Mouse (Mus musculus): ENCODE measurements around the gene Meiob.

Gene Meiob

DNA sequence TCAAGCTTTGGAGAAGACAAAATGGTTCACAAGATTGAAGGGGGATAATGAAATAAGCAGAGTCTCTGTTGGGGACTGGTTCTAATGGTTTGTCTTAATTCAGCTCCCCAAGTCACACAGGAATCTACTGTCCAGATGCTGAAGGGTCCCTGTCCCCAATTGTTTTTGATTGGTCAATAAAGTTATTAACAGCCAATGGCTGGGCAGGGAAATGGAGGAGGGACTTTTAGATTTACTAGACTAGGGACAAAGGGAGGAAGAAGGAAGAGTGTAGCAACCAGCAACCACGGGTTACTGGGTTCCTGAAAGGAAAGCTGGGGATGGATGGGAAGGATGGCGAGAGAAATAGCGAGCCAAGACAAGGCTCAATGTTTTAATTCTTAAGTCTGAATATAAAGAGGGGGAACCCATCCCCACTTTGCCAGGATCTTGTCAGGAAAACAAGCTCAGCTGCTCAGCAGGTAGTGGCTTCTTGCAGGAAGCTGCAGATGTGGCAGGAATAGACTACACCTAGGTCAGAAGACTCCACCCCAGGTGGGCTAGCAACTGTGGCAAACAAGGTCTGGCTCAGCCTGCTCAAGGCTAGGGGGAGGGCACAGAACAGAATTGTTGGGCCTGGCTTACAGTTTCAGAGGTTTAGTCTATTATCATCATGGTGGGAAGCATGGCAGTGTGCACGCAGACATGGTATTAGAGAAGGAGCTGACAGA lies 69.8 kb downstream of the Meiob start:
- DNase-seq (ENCODE audit: low spot score in 2 of 2), result no peak

- no peak for DNase-seq (ENCODE audit: low spot score in 2 of 2)
These were observed 70.3 kb downstream of the Meiob start for GRCm38 (mm10) chr17:24874405-24874745.

DNA sequence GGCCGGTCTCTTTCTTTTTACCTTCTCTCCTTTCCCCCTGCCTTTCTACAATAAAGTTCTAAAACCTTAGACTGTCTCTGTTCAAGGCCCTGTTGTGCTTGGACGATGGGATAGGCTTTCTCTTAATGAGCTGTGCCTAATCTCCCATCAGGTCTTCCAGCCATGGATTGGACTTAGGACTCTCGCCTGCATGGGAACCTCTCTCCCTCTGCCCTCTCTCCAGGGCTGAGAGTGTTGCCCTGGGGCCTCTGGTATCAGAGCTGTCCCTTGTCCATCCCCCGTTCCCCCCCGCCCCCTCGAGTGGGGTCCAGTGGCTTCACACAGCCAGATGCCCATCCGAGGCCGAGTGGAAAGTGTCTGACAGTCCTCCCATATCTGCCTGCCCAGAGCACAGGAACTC lies 70.9 kb downstream of the Meiob start:
- no peak for DNase-seq (ENCODE audit: low spot score in 2 of 2)

DNA sequence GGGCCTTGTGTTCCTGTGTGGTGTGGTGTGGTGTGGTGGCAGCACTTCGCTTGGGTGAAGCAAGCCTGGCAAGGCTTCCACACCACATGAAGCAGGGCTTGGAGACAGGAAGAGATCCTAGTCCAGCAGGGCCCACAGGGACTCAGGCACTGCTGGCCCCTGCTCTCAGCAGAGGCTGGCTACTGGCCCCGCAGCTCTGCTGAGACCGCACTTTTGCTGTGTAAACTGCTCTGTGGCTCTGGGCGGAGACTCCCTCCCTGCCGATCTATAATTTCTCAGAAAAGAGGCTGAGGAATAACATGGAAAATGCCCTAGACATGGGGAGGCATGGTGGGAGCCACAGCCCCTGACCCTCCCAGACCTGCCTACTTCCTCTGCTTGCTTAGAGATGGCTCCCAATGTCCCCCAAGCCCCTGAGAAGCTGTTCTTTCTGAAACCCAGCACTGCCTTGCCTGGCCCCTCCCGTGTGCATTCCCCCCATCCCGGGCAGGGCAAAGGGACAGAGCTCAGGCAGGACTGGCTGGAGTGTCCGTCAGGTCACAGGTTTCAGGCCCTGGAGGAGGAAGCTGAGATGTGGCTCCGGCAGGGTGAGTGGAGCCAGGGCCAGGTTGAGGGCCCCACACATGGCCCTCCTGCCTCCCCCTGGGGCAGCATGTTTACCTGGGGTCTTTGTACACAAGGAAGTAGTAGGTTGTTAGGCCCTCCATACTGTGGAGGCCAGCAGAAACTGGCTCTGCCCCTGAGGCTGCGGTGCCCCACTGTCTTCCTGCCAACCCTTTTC lies 73.4 kb downstream of the Meiob start:
- DNase-seq (ENCODE audit: low spot score in 2 of 2), result no peak

GRCm38 (mm10) chr17:24878117-24878397 lies 74.0 kb downstream of the Meiob start:
- no peak for DNase-seq (ENCODE audit: low spot score in 2 of 2)

- DNase-seq (ENCODE audit: low spot score in 2 of 2), result no peak
These were observed 74.4 kb downstream of the Meiob start for GRCm38 (mm10) chr17:24878531-24878930.

- no peak for DNase-seq (ENCODE audit: low spot score in 2 of 2)
These were observed 77.8 kb downstream of the Meiob start for GRCm38 (mm10) chr17:24881738-24882440.

DNA sequence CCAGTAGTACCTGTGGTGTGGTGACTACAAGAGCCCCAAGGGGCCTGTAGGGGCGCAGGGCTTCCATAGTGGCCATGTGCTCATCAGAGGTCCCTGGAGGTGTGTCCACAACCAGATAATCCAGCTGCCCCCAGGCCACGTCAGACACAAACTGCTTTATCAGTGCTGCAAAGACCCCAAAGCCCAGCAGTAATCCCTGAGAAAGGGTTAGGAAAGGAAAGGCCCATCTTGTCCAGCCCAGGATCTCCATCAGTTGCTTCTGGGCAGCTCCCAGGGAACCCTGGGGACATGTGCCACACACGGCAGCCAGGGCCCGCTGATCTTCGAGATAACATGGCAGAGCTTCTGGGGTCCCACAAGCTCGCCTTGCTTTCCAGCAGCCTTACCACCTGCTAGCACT lies 80.3 kb downstream of the Meiob start:
- no peak for DNase-seq (ENCODE audit: low spot score in 2 of 2)

DNA sequence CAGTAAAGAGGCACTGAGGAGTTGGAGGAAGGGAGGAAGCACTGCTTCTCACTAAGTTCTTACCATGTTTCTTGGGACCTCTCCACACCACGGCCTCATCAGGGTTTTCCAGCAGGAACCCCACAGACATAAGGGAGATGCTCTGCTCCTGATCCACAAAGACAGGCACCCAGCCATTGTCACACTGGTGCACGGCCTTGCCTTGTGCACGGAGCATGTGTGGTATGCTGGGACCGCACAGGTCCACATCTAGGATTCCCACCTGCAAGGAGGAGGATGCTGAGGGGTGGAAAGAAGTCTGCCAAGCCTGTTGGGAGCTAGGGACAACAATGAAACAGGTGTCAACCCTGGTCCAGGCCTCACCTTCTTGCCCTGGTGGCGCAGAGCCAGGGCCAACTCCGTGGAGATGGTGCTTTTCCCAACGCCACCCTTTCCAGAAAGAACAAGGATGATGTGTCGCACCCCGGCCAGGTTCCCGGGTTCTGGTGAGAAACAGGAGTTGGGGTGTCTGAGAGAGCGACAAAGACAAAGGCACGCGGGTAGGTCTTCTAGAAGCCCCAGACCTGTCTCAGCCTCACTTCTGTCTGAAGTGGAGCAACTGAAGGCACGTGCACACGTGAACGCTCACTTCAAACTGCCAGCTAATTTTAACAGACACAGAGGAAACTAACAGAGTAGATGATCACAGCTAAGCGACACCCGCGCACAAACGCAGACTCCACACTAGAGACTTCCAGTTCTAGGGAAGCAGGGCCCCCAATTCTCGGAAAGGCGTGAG lies 81.5 kb downstream of the Meiob start:
- no peak for DNase-seq (ENCODE audit: low spot score in 2 of 2)

GRCm38 (mm10) chr17:24886134-24886931 lies 82.2 kb downstream of the Meiob start, which contains the start of the genes Nubp2 and Spsb3:
Nubp2 (minus strand) TSS chr17:24886349.
Spsb3 (plus strand) TSS chr17:24886643.
- peak; percentile 83 to 98 for DNase-seq (ENCODE audit: low spot score in 2 of 2)

DNA sequence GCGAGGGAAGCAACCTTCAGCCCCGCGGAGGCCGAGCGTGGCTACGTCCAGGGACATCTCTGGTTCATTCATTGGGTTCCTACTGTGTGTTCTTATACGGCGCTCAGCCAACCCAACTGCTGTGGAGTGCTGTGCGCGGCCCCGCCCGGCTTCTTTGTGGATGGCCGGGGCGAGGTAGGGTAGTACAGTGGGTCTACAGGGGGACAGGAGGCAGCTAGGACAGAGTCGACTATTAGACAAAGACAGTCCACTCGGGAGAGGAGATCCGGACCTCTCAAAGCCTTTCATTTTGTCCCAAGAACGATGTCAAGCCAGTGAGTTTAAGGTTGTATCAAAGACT lies 82.8 kb downstream of the Meiob start:
- no peak for DNase-seq (ENCODE audit: low spot score in 2 of 2)

DNA sequence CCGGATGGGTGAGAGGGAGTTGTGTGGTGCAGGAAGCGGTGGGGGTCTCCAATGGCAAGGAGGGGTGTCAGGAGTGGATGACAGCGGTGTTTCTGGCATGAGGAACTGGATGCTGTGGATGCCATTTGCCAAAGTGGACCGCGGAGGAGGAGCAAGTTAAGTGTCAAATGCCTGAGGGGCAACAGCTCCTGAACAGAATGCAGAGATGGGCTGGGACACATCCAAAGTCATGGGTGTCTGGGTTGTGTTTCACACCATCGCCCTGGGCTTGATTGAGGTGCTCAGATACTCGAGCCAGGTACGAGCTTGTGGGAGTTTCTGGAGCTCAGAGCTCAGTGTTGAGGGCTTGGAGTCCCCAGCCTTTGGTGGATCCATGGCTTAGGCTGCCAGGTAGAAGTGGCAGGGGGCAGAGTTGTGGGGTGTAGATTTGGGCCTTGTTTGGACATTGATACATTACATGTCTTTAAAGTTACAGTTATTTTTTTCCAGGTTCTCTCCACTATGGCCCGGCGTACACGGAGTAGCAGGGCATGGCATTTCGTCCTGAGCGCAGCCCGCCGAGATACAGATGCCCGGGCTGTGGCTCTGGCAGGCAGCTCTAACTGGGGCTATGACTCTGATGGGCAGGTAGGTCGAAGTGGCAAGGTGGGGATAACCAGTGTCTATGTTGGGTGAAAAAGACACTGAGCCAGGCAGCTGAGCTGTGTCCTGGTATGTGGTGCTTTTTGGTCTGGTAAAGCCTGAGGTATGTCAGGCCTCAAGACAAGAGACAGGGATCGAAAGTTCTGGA lies 83.4 kb downstream of the Meiob start:
- DNase-seq (ENCODE audit: low spot score in 2 of 2), result no peak

DNA sequence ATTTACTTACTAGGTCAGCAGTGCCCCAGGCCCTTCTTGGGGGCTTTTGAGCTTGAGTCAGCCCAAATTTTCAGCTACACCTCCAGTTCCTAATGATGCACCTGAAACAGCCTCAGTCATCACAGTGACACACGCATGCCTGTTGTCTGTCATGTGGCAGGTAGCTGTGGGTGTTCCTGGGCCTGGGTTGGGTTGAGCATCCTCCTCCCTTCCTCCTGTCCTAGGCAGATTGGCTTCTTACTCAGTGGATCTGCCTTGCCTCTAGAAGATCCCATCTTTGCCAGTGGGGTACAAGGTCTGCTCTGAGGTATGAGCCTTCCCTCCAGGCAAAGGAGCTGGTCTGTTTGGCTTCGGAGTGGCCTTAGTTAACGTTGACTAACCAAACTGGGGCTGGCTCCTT lies 84.8 kb downstream of the Meiob start:
- no peak for DNase-seq (ENCODE audit: low spot score in 2 of 2)
